ENCODE assay signal across 8 mouse cellular contexts in genomic region chr2:57237475-57237919, GRCm38 (mm10). TPM values are rescaled to one million over a fixed set of nuclear protein-coding genes. Genes with fewer than 3 reads are reported as not detected.
DNase-seq lines count a peak whose midpoint lies in the region; ATAC-seq and TF ChIP-seq lines count a peak whose summit lies in the region.

TSS of gene Gpd2 (plus strand) at chr2:57237635.

- no peak for TF ChIP-seq CTCF in small intestine, adult 2 months (IDR thresholded peaks at IDR 0.05; ENCODE audit: extremely low read depth, insufficient read length, insufficient replicate concordance, low read depth, low read length)

- peak in 1 of 2 experiments; percentile 45 for DNase-seq in left cerebral cortex, adult 18-20 months (ENCODE audit: low spot score in 2 of 2)
- DNase-seq in left cerebral cortex, adult 11 months (ENCODE audit: low spot score) = no peak
- no peak for DNase-seq in adrenal gland, adult 8-10 months
- DNase-seq in hindbrain, embryonic 11.5 days (ENCODE audit: low spot score) = peak; percentile 68
- DNase-seq in limb, embryonic 14.5 days (ENCODE audit: low spot score) = no peak
- no peak for DNase-seq in cerebellum, postnatal 4 days (ENCODE audit: low spot score in 2 of 2)

- no peaks in the 10 kb centered on the region for H3K9me3 ChIP-seq in forebrain, embryonic 16.5 days (ENCODE audit: control insufficient read depth, low read length)
- H3K9me3 ChIP-seq in hindbrain, embryonic 11.5 days (ENCODE audit: control insufficient read depth, low read length) = no peaks in the 10 kb centered on the region
- no peaks in the 10 kb centered on the region for H3K9me3 ChIP-seq in limb, embryonic 14.5 days (ENCODE audit: control insufficient read depth, low read length)

- no peaks in the 10 kb centered on the region for H3K27me3 ChIP-seq in forebrain, embryonic 16.5 days (replicated peaks; ENCODE audit: control insufficient read depth, insufficient read depth, low read length)
- no peaks in the 10 kb centered on the region for H3K27me3 ChIP-seq in hindbrain, embryonic 11.5 days (ENCODE audit: control insufficient read depth, insufficient read depth, low read length)
- no peaks in the 10 kb centered on the region for H3K27me3 ChIP-seq in limb, embryonic 14.5 days (ENCODE audit: control insufficient read depth, insufficient read depth, low read length)
- H3K27me3 ChIP-seq in small intestine, adult 2 months (ENCODE audit: control insufficient read depth, insufficient read depth, low read length) = no peaks in the 10 kb centered on the region

- H3K4me1 ChIP-seq in forebrain, embryonic 16.5 days (replicated peaks; ENCODE audit: control insufficient read depth, insufficient read depth, low read length) = peaks cover 12% of the 10 kb centered on the region
- no peaks in the 10 kb centered on the region for H3K4me1 ChIP-seq in hindbrain, embryonic 11.5 days (replicated peaks; ENCODE audit: control insufficient read depth, insufficient read depth, low read length)
- peaks cover 4% of the 10 kb centered on the region; the same call in 1 of the 2 replicates for H3K4me1 ChIP-seq in limb, embryonic 14.5 days (ENCODE audit: control insufficient read depth, insufficient read depth, low read length)
- peaks cover 5% of the 10 kb centered on the region; the same call in 1 of the 2 replicates for H3K4me1 ChIP-seq in small intestine, adult 2 months (ENCODE audit: control insufficient read depth, insufficient read depth, insufficient read length, low read length)

- WGBS in forebrain, embryonic 16.5 days = 3% methylated on average over 20 of the region's 20 CpGs
- WGBS in hindbrain, embryonic 11.5 days = 6% methylated on average over 20 of the region's 20 CpGs
- WGBS in limb, embryonic 14.5 days = 7% methylated on average over 20 of the region's 20 CpGs
- WGBS in small intestine, adult 2 months = 9% methylated on average over 20 of the region's 20 CpGs

- peak within 1 kb of the TSS; percentile 89 for H3K9ac ChIP-seq in forebrain, embryonic 16.5 days (replicated peaks; ENCODE audit: low read depth, low read length)
- peak within 1 kb of the TSS; percentile 61 for H3K9ac ChIP-seq in hindbrain, embryonic 11.5 days (ENCODE audit: low read depth, low read length)
- H3K9ac ChIP-seq in limb, embryonic 14.5 days (ENCODE audit: low read depth, low read length, severe bottlenecking) = peak within 1 kb of the TSS; percentile 81

- peak within 1 kb of the TSS; percentile 82 for H3K4me3 ChIP-seq in forebrain, embryonic 16.5 days (replicated peaks; ENCODE audit: low read length)
- H3K4me3 ChIP-seq in hindbrain, embryonic 11.5 days (ENCODE audit: low read depth, low read length) = peak within 1 kb of the TSS; percentile 71
- H3K4me3 ChIP-seq in limb, embryonic 14.5 days (replicated peaks; ENCODE audit: low read length) = peak within 1 kb of the TSS; percentile 74
- peak within 1 kb of the TSS; percentile 84 for H3K4me3 ChIP-seq in small intestine, adult 2 months (ENCODE audit: low read depth, low read length)

- TF ChIP-seq POLR2A in limb, embryonic 14.5 days (IDR thresholded peaks at IDR 0.05; ENCODE audit: borderline replicate concordance, extremely low read depth, insufficient read depth, insufficient read length) = no peak
- no peak for TF ChIP-seq POLR2A in small intestine, adult 2 months (IDR thresholded peaks at IDR 0.05; ENCODE audit: low read depth, low read length)

- peak within 1 kb of the TSS; percentile 92 for H3K4me2 ChIP-seq in forebrain, embryonic 16.5 days (ENCODE audit: low read length)
- H3K4me2 ChIP-seq in hindbrain, embryonic 11.5 days (replicated peaks; ENCODE audit: low read depth, low read length) = peak within 1 kb of the TSS; percentile 92
- peak within 1 kb of the TSS; percentile 92 for H3K4me2 ChIP-seq in limb, embryonic 14.5 days (replicated peaks; ENCODE audit: low read depth, low read length, severe bottlenecking)

- H3K36me3 ChIP-seq in forebrain, embryonic 16.5 days (ENCODE audit: control insufficient read depth, insufficient read depth) = no peaks in the 10 kb centered on the region
- no peaks in the 10 kb centered on the region for H3K36me3 ChIP-seq in hindbrain, embryonic 11.5 days (ENCODE audit: control insufficient read depth, insufficient read depth, low read length)
- no peaks in the 10 kb centered on the region for H3K36me3 ChIP-seq in limb, embryonic 14.5 days (ENCODE audit: control insufficient read depth, insufficient read depth, low read length)
- H3K36me3 ChIP-seq in small intestine, adult 2 months (ENCODE audit: control insufficient read depth, insufficient read depth, low read length) = 0 out of 2 replicates have a peak, but pooled peaks cover 2% of the 10 kb centered on the region

- peak; percentile 81 for ATAC-seq in forebrain, embryonic 16.5 days
- peak; percentile 79 for ATAC-seq in hindbrain, embryonic 11.5 days (ENCODE audit: low FRiP score)
- ATAC-seq in limb, embryonic 14.5 days (ENCODE audit: low FRiP score, low read depth) = peak; percentile 49

- H3K27ac ChIP-seq in forebrain, embryonic 16.5 days (ENCODE audit: low read length) = peak within 1 kb of the TSS; percentile 25; the same call in 1 of the 2 replicates
- peak within 1 kb of the TSS; percentile 30; the same call in 1 of the 2 replicates for H3K27ac ChIP-seq in hindbrain, embryonic 11.5 days (ENCODE audit: low read depth, low read length)
- H3K27ac ChIP-seq in limb, embryonic 14.5 days (replicated peaks; ENCODE audit: low read depth, low read length) = peak within 1 kb of the TSS; percentile 65; the same call in 1 of the 2 replicates
- H3K27ac ChIP-seq in small intestine, adult 2 months (ENCODE audit: insufficient read depth, low read depth, low read length) = peak within 1 kb of the TSS; percentile 97

RNA-seq across cellular contexts. Expression of gene Gpd2, which starts in this region (rescaled TPM):
- total RNA-seq in left cerebral cortex, adult 18-20 months (2021) = 10 to 100 TPM; 88.3 to 91.8 TPM
- 10 to 100 TPM; 25.5 to 71.3 (median 53.2) TPM for total RNA-seq in adrenal gland, adult 8-10 months (2022)
- polyA plus RNA-seq in forebrain, embryonic 16.5 days (2015; fragmentation: Nextera tagmentation; extraction: Ambion mirVana) = 28.5 and 31.2 TPM in 2 replicates
- polyA plus RNA-seq in hindbrain, embryonic 11.5 days (2014; fragmentation: Nextera tagmentation; extraction: Ambion mirVana) = 18.2 and 22.6 TPM in 2 replicates
- 5.6 and 5.8 TPM in 2 replicates for polyA plus RNA-seq in limb, embryonic 14.5 days (2012; rRNA removed)
- 11.0 and 13.5 TPM in 2 replicates for polyA plus RNA-seq in limb, embryonic 14.5 days (2014; fragmentation: Nextera tagmentation; extraction: Ambion mirVana)
- 13.9 and 31.9 TPM in 2 replicates for polyA plus RNA-seq in small intestine, adult 2 months (2012; rRNA removed)

Comparison
In these comparisons a context has a peak if more than half of its experiments do, and no peak if none do; other contexts are left out.
1. H3K27ac ChIP-seq: peak in every context shown above with its lines; median percentile 97 in small intestine, adult 2 months; 65 in limb, embryonic 14.5 days; 30 in hindbrain, embryonic 11.5 days; 25 in forebrain, embryonic 16.5 days.